Mouse (Mus musculus): ENCODE results near the gene Spint1. TPM values are rescaled to one million over a fixed set of nuclear protein-coding genes. Genes with fewer than 3 reads are reported as not detected.

The Spint1 gene
- polyA plus RNA-seq, 1 experiment from 2014 or later = 1.1 TPM

DNA sequence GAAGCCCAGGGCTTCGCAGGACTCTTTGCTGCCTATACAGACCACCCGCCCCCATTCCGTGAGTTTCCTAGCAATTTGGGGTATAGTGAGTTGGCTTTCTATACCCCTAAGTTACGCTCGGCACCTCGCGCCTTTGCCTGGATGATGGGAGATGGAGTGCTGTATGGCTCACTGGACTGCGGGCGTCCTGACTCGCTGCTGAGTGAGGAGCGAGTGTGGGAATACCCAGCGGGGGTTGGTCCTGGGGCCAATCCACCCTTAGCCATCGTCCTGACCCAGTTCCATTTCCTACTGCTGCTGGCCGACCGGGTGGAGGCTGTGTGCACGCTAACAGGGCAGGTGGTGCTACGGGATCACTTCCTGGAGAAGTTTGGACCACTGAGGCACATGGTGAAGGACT is 56.1 kb downstream of the Spint1 start:
- no peak for ATAC-seq (replicated peaks; ENCODE audit: insufficient number of reproducible peaks, low FRiP score, low TSS enrichment)
- peaks cover 22% of the 10 kb centered on the region for H3K36me3 ChIP-seq (ENCODE audit: control insufficient read depth, insufficient read depth, low read length)
- no peaks in the 10 kb centered on the region for H3K27me3 ChIP-seq (ENCODE audit: control insufficient read depth, insufficient read depth, low read length)
- H3K9me3 ChIP-seq (replicated peaks; ENCODE audit: control insufficient read depth, low read length) = no peaks in the 10 kb centered on the region
- no peak overlapping the region for H3K9ac ChIP-seq (ENCODE audit: low read depth, low read length)
- WGBS (ENCODE audit: insufficient replicate concordance) = 91% methylated on average over 17 of the region's 17 CpGs
- peaks cover 6% of the 10 kb centered on the region for H3K4me1 ChIP-seq (ENCODE audit: control insufficient read depth, insufficient read depth, low read length)
- H3K27ac ChIP-seq (ENCODE audit: low read depth, low read length) = no peak overlapping the region
- no peak overlapping the region for H3K4me3 ChIP-seq (ENCODE audit: low read depth, low read length)
- H3K4me2 ChIP-seq = no peak overlapping the region

DNA sequence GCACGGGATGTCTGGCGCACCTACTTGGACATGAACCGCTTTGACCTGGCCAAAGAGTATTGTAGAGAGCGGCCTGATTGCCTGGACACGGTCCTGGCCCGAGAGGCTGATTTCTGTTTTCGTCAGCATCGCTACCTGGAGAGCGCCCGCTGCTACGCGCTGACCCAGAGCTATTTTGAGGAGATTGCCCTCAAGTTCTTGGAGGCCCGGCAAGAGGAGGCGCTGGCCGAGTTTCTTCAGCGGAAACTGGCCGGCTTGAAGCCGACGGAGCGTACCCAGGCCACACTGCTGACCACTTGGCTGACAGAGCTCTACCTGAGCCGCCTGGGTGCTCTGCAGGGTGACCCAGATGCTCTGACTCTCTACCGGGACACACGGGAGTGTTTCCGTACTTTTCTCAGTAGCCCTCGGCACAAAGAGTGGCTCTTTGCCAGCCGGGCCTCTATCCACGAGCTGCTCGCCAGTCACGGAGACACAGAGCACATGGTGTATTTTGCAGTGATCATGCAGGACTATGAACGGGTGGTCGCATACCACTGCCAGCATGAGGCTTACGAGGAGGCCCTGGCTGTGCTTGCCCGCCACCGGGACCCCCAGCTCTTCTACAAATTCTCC is 56.7 kb downstream of the Spint1 start:
- ATAC-seq (replicated peaks; ENCODE audit: insufficient number of reproducible peaks, low FRiP score, low TSS enrichment) = no peak
- no peak overlapping the region for H3K27ac ChIP-seq (ENCODE audit: low read depth, low read length)
- H3K9me3 ChIP-seq (replicated peaks; ENCODE audit: control insufficient read depth, low read length) = no peaks in the 10 kb centered on the region
- H3K36me3 ChIP-seq (ENCODE audit: control insufficient read depth, insufficient read depth, low read length) = peaks cover 22% of the 10 kb centered on the region
- no peaks in the 10 kb centered on the region for H3K27me3 ChIP-seq (ENCODE audit: control insufficient read depth, insufficient read depth, low read length)
- H3K4me3 ChIP-seq (ENCODE audit: low read depth, low read length) = no peak overlapping the region
- WGBS (ENCODE audit: insufficient replicate concordance) = 91% methylated on average over 34 of the region's 34 CpGs
- H3K4me1 ChIP-seq (ENCODE audit: control insufficient read depth, insufficient read depth, low read length) = peaks cover 6% of the 10 kb centered on the region
- no peak overlapping the region for H3K9ac ChIP-seq (ENCODE audit: low read depth, low read length)
- H3K4me2 ChIP-seq = no peak overlapping the region

DNA sequence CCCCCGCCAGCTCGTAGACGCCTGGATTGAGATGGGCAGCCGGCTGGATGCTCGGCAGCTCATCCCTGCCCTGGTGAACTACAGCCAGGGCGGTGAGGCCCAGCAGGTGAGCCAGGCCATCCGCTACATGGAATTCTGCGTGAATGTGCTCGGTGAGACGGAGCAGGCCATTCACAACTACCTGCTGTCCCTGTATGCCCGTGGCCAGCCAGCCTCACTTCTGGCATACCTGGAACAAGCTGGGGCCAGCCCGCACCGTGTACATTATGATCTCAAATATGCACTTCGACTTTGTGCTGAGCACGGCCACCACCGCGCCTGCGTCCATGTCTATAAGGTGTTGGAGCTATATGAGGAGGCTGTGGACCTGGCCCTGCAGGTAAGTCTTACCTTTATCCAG is 57.2 kb downstream of the Spint1 start:
- peaks cover 25% of the 10 kb centered on the region for H3K36me3 ChIP-seq (ENCODE audit: control insufficient read depth, insufficient read depth, low read length)
- no peaks in the 10 kb centered on the region for H3K9me3 ChIP-seq (replicated peaks; ENCODE audit: control insufficient read depth, low read length)
- no peak overlapping the region for H3K27ac ChIP-seq (ENCODE audit: low read depth, low read length)
- ATAC-seq (replicated peaks; ENCODE audit: insufficient number of reproducible peaks, low FRiP score, low TSS enrichment) = no peak
- no peak overlapping the region for H3K9ac ChIP-seq (ENCODE audit: low read depth, low read length)
- no peak overlapping the region for H3K4me2 ChIP-seq
- H3K4me3 ChIP-seq (ENCODE audit: low read depth, low read length) = no peak overlapping the region
- no peaks in the 10 kb centered on the region for H3K27me3 ChIP-seq (ENCODE audit: control insufficient read depth, insufficient read depth, low read length)
- H3K4me1 ChIP-seq (ENCODE audit: control insufficient read depth, insufficient read depth, low read length) = peaks cover 3% of the 10 kb centered on the region
- 92% methylated on average over 18 of the region's 18 CpGs for WGBS (ENCODE audit: insufficient replicate concordance)

DNA sequence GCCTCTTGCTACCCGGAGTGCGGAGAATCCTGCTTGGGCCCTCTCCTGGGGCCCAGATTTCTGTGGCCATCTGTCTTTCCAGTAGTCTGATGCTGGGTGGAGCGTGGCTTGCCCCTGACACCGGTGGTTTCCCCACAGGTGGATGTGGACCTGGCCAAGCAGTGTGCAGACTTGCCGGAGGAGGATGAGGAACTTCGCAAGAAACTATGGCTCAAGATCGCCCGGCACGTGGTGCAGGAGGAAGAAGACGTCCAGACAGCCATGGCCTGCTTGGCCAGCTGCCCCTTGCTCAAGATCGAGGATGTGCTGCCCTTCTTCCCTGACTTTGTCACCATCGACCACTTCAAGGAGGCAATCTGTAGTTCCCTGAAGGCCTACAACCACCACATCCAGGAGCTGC is 59.6 kb downstream of the Spint1 start:
- H3K9ac ChIP-seq (ENCODE audit: low read depth, low read length) = no peak overlapping the region
- H3K4me1 ChIP-seq (ENCODE audit: control insufficient read depth, insufficient read depth, low read length) = peaks cover 16% of the 10 kb centered on the region
- no peak overlapping the region for H3K4me3 ChIP-seq (ENCODE audit: low read depth, low read length)
- H3K9me3 ChIP-seq (replicated peaks; ENCODE audit: control insufficient read depth, low read length) = no peaks in the 10 kb centered on the region
- peaks cover 25% of the 10 kb centered on the region for H3K36me3 ChIP-seq (ENCODE audit: control insufficient read depth, insufficient read depth, low read length)
- no peaks in the 10 kb centered on the region for H3K27me3 ChIP-seq (ENCODE audit: control insufficient read depth, insufficient read depth, low read length)
- H3K4me2 ChIP-seq = no peak overlapping the region
- no peak overlapping the region for H3K27ac ChIP-seq (ENCODE audit: low read depth, low read length)
- ATAC-seq (replicated peaks; ENCODE audit: insufficient number of reproducible peaks, low FRiP score, low TSS enrichment) = no peak
- WGBS (ENCODE audit: insufficient replicate concordance) = 86% methylated on average over 12 of the region's 12 CpGs

DNA sequence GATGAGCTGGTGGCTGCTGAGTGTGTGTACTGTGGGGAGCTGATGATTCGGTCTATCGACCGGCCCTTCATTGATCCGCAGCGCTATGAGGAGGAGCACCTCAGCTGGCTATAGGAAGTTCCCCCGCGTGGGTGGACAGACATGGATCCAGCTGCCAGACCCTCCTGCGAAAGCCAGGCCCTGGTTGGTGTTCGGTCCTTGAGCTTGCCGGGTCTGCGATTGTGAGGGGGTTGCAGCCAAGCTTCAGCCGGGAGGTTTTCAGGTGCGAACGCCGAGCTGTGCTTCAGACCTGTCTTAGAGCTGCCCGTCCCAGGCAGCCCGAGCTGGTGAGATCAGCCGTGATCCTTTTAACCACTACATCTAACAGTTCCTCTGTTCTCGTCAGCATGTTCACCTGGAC is 60.3 kb downstream of the Spint1 start:
- Histone ChIP-seq H3K9ac (ENCODE audit: low read depth, low read length) (no peak overlapping the region), H3K27ac (ENCODE audit: low read depth, low read length) (no peak overlapping the region), H3K4me1 (ENCODE audit: control insufficient read depth, insufficient read depth, low read length) (peaks cover 16% of the 10 kb centered on the region), H3K36me3 (ENCODE audit: control insufficient read depth, insufficient read depth, low read length) (peaks cover 20% of the 10 kb centered on the region), H3K27me3 (ENCODE audit: control insufficient read depth, insufficient read depth, low read length) (no peaks in the 10 kb centered on the region), H3K9me3 (replicated peaks; ENCODE audit: control insufficient read depth, low read length) (no peaks in the 10 kb centered on the region), H3K4me3 (ENCODE audit: low read depth, low read length) (no peak overlapping the region), H3K4me2 (no peak overlapping the region)
- WGBS (ENCODE audit: insufficient replicate concordance) = 91% methylated on average over 19 of the region's 19 CpGs
- no peak for ATAC-seq (replicated peaks; ENCODE audit: insufficient number of reproducible peaks, low FRiP score, low TSS enrichment)

DNA sequence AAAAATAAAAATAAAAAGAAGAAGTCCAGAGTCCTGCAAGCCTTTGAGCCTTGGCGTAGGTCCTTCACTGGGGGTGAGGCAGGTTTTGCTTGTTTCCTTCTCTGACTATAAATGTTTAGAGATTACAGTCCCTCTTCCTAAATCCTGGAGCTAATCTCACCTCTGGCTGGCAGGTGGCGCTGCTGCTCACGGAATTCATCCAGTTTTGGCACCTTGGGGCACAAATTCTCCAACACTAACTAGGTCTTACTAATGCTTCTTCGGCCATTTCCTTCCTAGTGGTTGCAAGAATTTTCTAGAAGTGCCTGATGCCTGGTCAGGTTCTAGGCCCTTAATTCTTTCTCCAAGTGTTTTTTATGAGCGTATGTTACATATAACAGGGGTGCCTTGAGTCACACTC is 61.2 kb downstream of the Spint1 start:
- no peak overlapping the region for H3K4me3 ChIP-seq (ENCODE audit: low read depth, low read length)
- H3K36me3 ChIP-seq (ENCODE audit: control insufficient read depth, insufficient read depth, low read length) = peaks cover 15% of the 10 kb centered on the region
- no peaks in the 10 kb centered on the region for H3K27me3 ChIP-seq (ENCODE audit: control insufficient read depth, insufficient read depth, low read length)
- H3K4me1 ChIP-seq (ENCODE audit: control insufficient read depth, insufficient read depth, low read length) = peaks cover 16% of the 10 kb centered on the region
- H3K9ac ChIP-seq (ENCODE audit: low read depth, low read length) = no peak overlapping the region
- no peak overlapping the region for H3K27ac ChIP-seq (ENCODE audit: low read depth, low read length)
- WGBS (ENCODE audit: insufficient replicate concordance) = 48% methylated on average over 5 of the region's 5 CpGs
- ATAC-seq (replicated peaks; ENCODE audit: insufficient number of reproducible peaks, low FRiP score, low TSS enrichment) = no peak
- H3K9me3 ChIP-seq (replicated peaks; ENCODE audit: control insufficient read depth, low read length) = no peaks in the 10 kb centered on the region
- no peak overlapping the region for H3K4me2 ChIP-seq

DNA sequence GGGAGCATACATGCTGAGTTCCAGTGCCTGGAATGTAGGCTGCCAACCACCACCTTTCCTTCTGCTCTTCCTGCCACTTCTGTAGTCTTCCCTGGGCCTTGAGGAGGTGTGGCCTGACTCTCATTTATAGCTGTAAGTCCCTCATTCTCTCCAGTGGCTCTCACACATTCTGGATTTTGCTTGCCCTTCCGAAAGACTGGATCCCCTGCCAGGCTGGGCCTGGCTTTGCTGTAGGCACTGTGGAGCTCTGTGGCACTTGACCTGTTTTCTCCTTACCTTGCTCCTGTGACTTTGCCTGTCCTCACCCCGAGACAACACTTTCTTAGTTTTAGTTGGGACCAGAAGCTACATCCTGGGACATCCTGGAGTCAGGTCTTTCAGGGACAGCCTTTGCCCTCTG is 61.7 kb downstream of the Spint1 start:
- H3K27ac ChIP-seq (ENCODE audit: low read depth, low read length) = no peak overlapping the region
- no peak overlapping the region for H3K4me3 ChIP-seq (ENCODE audit: low read depth, low read length)
- WGBS (ENCODE audit: insufficient replicate concordance) = 90% methylated on average over 2 of the region's 2 CpGs
- no peaks in the 10 kb centered on the region for H3K9me3 ChIP-seq (replicated peaks; ENCODE audit: control insufficient read depth, low read length)
- H3K36me3 ChIP-seq (ENCODE audit: control insufficient read depth, insufficient read depth, low read length) = peaks cover 14% of the 10 kb centered on the region
- H3K27me3 ChIP-seq (ENCODE audit: control insufficient read depth, insufficient read depth, low read length) = no peaks in the 10 kb centered on the region
- H3K4me2 ChIP-seq = no peak overlapping the region
- no peak for ATAC-seq (replicated peaks; ENCODE audit: insufficient number of reproducible peaks, low FRiP score, low TSS enrichment)
- H3K9ac ChIP-seq (ENCODE audit: low read depth, low read length) = no peak overlapping the region
- H3K4me1 ChIP-seq (ENCODE audit: control insufficient read depth, insufficient read depth, low read length) = peaks cover 19% of the 10 kb centered on the region

Other genes starting within 250 kb of the Spint1 start
- 16.4 and 17.1 TPM in 2 replicates for gene Ccdc32, start 208.0 kb upstream of the Spint1 start, polyA plus RNA-seq (2014; fragmentation: Nextera tagmentation; extraction: Ambion mirVana)
- gene Rpusd2, start 202.6 kb upstream of the Spint1 start, polyA plus RNA-seq (2014; fragmentation: Nextera tagmentation; extraction: Ambion mirVana) = 4.0 and 4.8 TPM in 2 replicates
- gene Knl1, start 190.2 kb upstream of the Spint1 start, polyA plus RNA-seq (2014; fragmentation: Nextera tagmentation; extraction: Ambion mirVana) = 26.5 and 30.9 TPM in 2 replicates
- 33.4 and 39.6 TPM in 2 replicates for gene Rad51, start 124.6 kb upstream of the Spint1 start, polyA plus RNA-seq (2014; fragmentation: Nextera tagmentation; extraction: Ambion mirVana)
- gene Rmdn3, start 80.3 kb upstream of the Spint1 start, polyA plus RNA-seq (2014; fragmentation: Nextera tagmentation; extraction: Ambion mirVana) = 30.3 and 33.3 TPM in 2 replicates
- 6.4 and 7.4 TPM in 2 replicates for gene Gchfr, start 69.6 kb upstream of the Spint1 start, polyA plus RNA-seq (2014; fragmentation: Nextera tagmentation; extraction: Ambion mirVana)
- 0.25 TPM in 1 of 2 replicates, not detected in the other for gene Gm14137, start 62.9 kb upstream of the Spint1 start, polyA plus RNA-seq (2014; fragmentation: Nextera tagmentation; extraction: Ambion mirVana)
- 30.4 and 37.0 TPM in 2 replicates for gene Zfyve19, start 28.7 kb upstream of the Spint1 start, polyA plus RNA-seq (2014; fragmentation: Nextera tagmentation; extraction: Ambion mirVana)
- gene Dnajc17, start 28.6 kb upstream of the Spint1 start, polyA plus RNA-seq (2014; fragmentation: Nextera tagmentation; extraction: Ambion mirVana) = 13.5 and 18.4 TPM in 2 replicates
- gene Ppp1r14d, start 7.5 kb upstream of the Spint1 start, polyA plus RNA-seq (2014; fragmentation: Nextera tagmentation; extraction: Ambion mirVana) = not detected in 2 replicates
- gene Rhov, start 33.9 kb downstream of the Spint1 start, polyA plus RNA-seq (2014; fragmentation: Nextera tagmentation; extraction: Ambion mirVana) = not detected in 2 replicates
- 6.9 and 8.7 TPM in 2 replicates for gene Vps18, start 51.4 kb downstream of the Spint1 start, polyA plus RNA-seq (2014; fragmentation: Nextera tagmentation; extraction: Ambion mirVana)
- gene Dll4, start 88.4 kb downstream of the Spint1 start, polyA plus RNA-seq (2014; fragmentation: Nextera tagmentation; extraction: Ambion mirVana) = 3.7 and 5.0 TPM in 2 replicates
- 0.35 and 0.74 TPM in 2 replicates for gene Chac1, start 113.9 kb downstream of the Spint1 start, polyA plus RNA-seq (2014; fragmentation: Nextera tagmentation; extraction: Ambion mirVana)
- gene Ino80, start 240.3 kb downstream of the Spint1 start, polyA plus RNA-seq (2014; fragmentation: Nextera tagmentation; extraction: Ambion mirVana) = 3.7 TPM in 2 replicates

Data from heart, embryonic 11.5 days (tissue).